Mouse (Mus musculus) G1E (cell line): Measurements from ENCODE around the gene Rhbg.

Source experiments
- CTCF ChIP-seq: IDR thresholded peaks from 2 replicates; pipeline ENCODE4 v1.5.1; 2012; ENCODE audit warnings: low read depth, low read length, inconsistent platforms, mixed read lengths
- GATA1 ChIP-seq: IDR thresholded peaks from 2 replicates; pipeline ENCODE4 v1.6.1; 2012; ENCODE audit warnings: borderline replicate concordance, low read length, inconsistent platforms, mixed read lengths
- GATA2 ChIP-seq: IDR thresholded peaks from 2 replicates; pipeline ENCODE4 v1.6.1; 2012; ENCODE audit warnings: low read depth, low read length, inconsistent platforms, borderline replicate concordance
- POLR2AphosphoS5 ChIP-seq: IDR thresholded peaks from 2 replicates; pipeline ENCODE4 v1.6.1; 2012; ENCODE audit warnings: low read depth, low read length, inconsistent platforms; ENCODE audit not compliant: insufficient replicate concordance
- TAL1 ChIP-seq: conservative IDR thresholded peaks from 2 replicates; pipeline ENCODE4 v1.6.1; 2012; ENCODE audit warnings: low read depth, low read length, inconsistent platforms, mixed read lengths

DNA sequence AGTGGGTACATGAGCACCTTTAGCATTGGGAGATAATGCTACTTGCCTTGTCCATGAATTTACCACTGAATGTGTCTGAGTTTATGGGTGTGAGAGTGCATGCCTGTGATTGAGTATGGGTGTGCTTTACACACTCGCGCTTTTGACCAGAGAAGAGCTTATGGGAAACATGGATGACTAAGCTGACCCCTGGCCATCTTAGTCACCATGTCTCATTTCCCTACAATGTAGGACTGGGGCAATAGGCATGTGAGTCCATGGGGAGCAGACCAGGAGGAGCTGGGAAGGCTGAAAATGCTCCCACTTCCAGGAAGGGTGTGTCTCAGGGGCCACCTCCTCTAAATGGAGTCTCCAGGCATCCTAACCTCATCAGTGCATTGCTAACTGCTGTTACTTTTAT lies 44.4 kb downstream of the Rhbg start:
- TF ChIP-seq CTCF (no peak), GATA1 (no peak), POLR2AphosphoS5 (no peak), TAL1 (no peak), GATA2 (no peak)
